Mouse (Mus musculus): ENCODE data around the gene Tnk1. TPM values are rescaled to one million over a fixed set of nuclear protein-coding genes. Genes with fewer than 3 reads are reported as not detected.

Gene Tnk1
- polyA plus RNA-seq, 1 experiment from 2014 or later, result 11.7 TPM

DNA sequence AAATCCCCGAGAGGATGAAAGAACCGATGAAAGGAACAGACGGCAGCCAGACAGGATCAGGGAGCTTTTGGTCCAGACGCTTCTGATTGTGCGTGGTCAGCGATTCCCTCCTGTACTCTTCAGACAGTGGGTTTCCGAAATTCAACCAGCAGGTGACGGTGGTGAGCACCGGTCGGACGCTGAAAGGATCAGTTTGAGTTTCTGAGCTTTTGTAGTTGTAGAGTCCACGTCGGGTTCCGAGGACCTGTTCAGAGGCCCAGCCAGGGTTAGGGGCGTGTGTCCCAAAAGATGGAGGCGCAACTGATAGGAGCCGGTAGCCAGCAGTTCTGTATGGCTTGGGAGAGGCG is 21.9 kb upstream of the Tnk1 start:
- WGBS, result under 1% methylated on average over 18 of the region's 18 CpGs
- H3K4me1 ChIP-seq (replicated peaks; ENCODE audit: control insufficient read depth, insufficient read depth, low read length), result peaks cover 5% of the 10 kb centered on the region; the same call in 1 of the 2 replicates
- H3K9me3 ChIP-seq (ENCODE audit: control insufficient read depth), result no peaks in the 10 kb centered on the region
- peak overlapping the region; percentile 51 for H3K9ac ChIP-seq (ENCODE audit: low read depth, low read length)
- no peaks in the 10 kb centered on the region for H3K27me3 ChIP-seq (replicated peaks; ENCODE audit: control insufficient read depth, insufficient read depth, low read length)
- H3K36me3 ChIP-seq (ENCODE audit: control insufficient read depth, insufficient read depth), result no peaks in the 10 kb centered on the region
- peak overlapping the region; percentile 62 for H3K4me3 ChIP-seq (ENCODE audit: low read depth, low read length)
- peak; percentile 54 for ATAC-seq
- peak overlapping the region; percentile 87 for H3K4me2 ChIP-seq (replicated peaks; ENCODE audit: low read depth)
- TF ChIP-seq CTCF (IDR thresholded peaks at IDR 0.05; ENCODE audit: low read depth), result peak; percentile 89
- H3K27ac ChIP-seq (ENCODE audit: low read depth, low read length), result peak overlapping the region; percentile 76

GRCm38 (mm10) chr11:69879711-69880110 is 21.2 kb upstream of the Tnk1 start:
- Histone ChIP-seq H3K4me2 (replicated peaks; ENCODE audit: low read depth) (peak overlapping the region; percentile 87), H3K9me3 (ENCODE audit: control insufficient read depth) (no peaks in the 10 kb centered on the region), H3K9ac (ENCODE audit: low read depth, low read length) (peak overlapping the region; percentile 51), H3K4me3 (ENCODE audit: low read depth, low read length) (peak overlapping the region; percentile 62), H3K27me3 (replicated peaks; ENCODE audit: control insufficient read depth, insufficient read depth, low read length) (no peaks in the 10 kb centered on the region), H3K4me1 (replicated peaks; ENCODE audit: control insufficient read depth, insufficient read depth, low read length) (peaks cover 5% of the 10 kb centered on the region; the same call in 1 of the 2 replicates), H3K36me3 (ENCODE audit: control insufficient read depth, insufficient read depth) (no peaks in the 10 kb centered on the region), H3K27ac (ENCODE audit: low read depth, low read length) (no peak overlapping the region)
- WGBS, result 46% methylated on average over 15 of the region's 15 CpGs
- TF ChIP-seq CTCF (IDR thresholded peaks at IDR 0.05; ENCODE audit: low read depth), result no peak
- no peak for ATAC-seq

DNA sequence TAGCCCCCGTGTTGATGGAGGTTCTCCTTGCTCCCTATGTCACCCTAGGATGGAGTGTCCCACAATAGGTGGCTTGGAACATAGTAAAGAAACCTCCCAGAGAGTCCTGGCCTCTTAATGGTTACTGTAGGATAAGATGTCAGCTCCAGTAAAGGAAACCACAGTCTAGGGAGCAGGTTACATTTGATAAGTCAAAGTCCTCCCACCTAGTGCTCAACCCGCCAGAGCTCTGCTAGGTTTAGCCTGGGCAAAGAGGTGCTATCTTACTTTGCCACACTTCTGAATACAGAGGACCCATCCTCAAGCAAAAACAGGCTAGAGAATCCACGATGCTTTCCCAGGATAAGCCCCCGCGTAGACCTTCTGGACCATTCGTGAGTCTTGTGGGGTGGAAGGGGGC is 20.4 kb upstream of the Tnk1 start:
- Histone ChIP-seq H3K9ac (ENCODE audit: low read depth, low read length) (no peak overlapping the region), H3K27me3 (replicated peaks; ENCODE audit: control insufficient read depth, insufficient read depth, low read length) (no peaks in the 10 kb centered on the region), H3K4me3 (ENCODE audit: low read depth, low read length) (no peak overlapping the region), H3K4me1 (replicated peaks; ENCODE audit: control insufficient read depth, insufficient read depth, low read length) (peaks cover 5% of the 10 kb centered on the region; the same call in 1 of the 2 replicates), H3K27ac (ENCODE audit: low read depth, low read length) (no peak overlapping the region), H3K36me3 (ENCODE audit: control insufficient read depth, insufficient read depth) (no peaks in the 10 kb centered on the region), H3K9me3 (ENCODE audit: control insufficient read depth) (no peaks in the 10 kb centered on the region), H3K4me2 (replicated peaks; ENCODE audit: low read depth) (peak overlapping the region; percentile 87)
- 80% methylated on average over 6 of the region's 6 CpGs for WGBS
- no peak for TF ChIP-seq CTCF (IDR thresholded peaks at IDR 0.05; ENCODE audit: low read depth)
- no peak for ATAC-seq

DNA sequence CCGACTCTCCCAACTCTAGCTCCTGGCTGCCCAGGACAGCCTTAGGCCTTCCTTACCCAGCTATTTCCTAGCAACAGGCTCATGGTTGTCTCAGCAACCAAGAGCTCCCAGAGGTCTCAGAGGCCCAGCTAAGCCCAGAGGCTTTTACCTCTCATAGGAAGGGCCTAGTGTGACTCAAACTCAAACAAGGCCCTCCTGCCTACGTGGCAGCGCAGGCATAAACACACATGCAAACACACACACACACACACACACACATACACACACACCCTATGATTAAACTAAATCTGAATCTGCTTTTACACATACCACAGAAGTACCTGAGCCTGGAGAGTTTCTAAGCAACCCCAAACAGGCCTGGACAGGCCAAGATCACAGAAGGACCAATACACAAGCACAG is 19.9 kb upstream of the Tnk1 start:
- no peaks in the 10 kb centered on the region for H3K27me3 ChIP-seq (replicated peaks; ENCODE audit: control insufficient read depth, insufficient read depth, low read length)
- no peaks in the 10 kb centered on the region for H3K36me3 ChIP-seq (ENCODE audit: control insufficient read depth, insufficient read depth)
- no peak overlapping the region for H3K4me2 ChIP-seq (replicated peaks; ENCODE audit: low read depth)
- H3K4me1 ChIP-seq (replicated peaks; ENCODE audit: control insufficient read depth, insufficient read depth, low read length), result peaks cover 5% of the 10 kb centered on the region; the same call in 1 of the 2 replicates
- no peak overlapping the region for H3K9ac ChIP-seq (ENCODE audit: low read depth, low read length)
- no peaks in the 10 kb centered on the region for H3K9me3 ChIP-seq (ENCODE audit: control insufficient read depth)
- ATAC-seq, result no peak
- 81% methylated on average over 3 of the region's 3 CpGs for WGBS
- H3K4me3 ChIP-seq (ENCODE audit: low read depth, low read length), result no peak overlapping the region
- no peak for TF ChIP-seq CTCF (IDR thresholded peaks at IDR 0.05; ENCODE audit: low read depth)
- H3K27ac ChIP-seq (ENCODE audit: low read depth, low read length), result no peak overlapping the region

DNA sequence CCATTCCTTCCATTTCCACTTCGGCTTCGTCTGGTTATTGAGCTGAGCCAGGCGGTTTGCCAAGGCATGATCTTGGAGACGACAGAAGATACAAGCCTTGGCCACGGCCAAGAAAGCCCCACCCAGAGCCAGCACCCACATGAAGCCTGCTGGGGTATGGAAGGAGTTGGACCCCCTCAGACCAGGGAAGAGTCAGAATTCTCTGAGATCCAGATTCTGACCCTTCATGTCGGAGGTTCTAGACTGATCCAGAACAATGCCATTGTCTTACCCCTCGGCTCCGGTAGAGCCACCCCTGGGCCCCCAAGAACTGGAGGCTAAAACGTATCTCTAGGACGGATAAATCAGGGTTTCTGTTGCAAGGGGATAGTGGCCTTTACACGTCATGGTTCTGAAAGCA is 19.3 kb upstream of the Tnk1 start, which contains the start of gene Tmem95:
Gene Tmem95 (minus strand): TSS at position 141 of the 400 bp plus-strand sequence.
- Histone ChIP-seq H3K4me3 (ENCODE audit: low read depth, low read length) (no peak within 1 kb of the TSS), H3K27ac (ENCODE audit: low read depth, low read length) (no peak within 1 kb of the TSS; the same call in 1 of the 2 replicates), H3K27me3 (replicated peaks; ENCODE audit: control insufficient read depth, insufficient read depth, low read length) (no peaks in the 10 kb centered on the region), H3K4me2 (replicated peaks; ENCODE audit: low read depth) (peak within 1 kb of the TSS; percentile 87), H3K9ac (ENCODE audit: low read depth, low read length) (no peak within 1 kb of the TSS; the same call in 1 of the 2 replicates), H3K9me3 (ENCODE audit: control insufficient read depth) (no peaks in the 10 kb centered on the region), H3K36me3 (ENCODE audit: control insufficient read depth, insufficient read depth) (no peaks in the 10 kb centered on the region), H3K4me1 (replicated peaks; ENCODE audit: control insufficient read depth, insufficient read depth, low read length) (peaks cover 5% of the 10 kb centered on the region; the same call in 1 of the 2 replicates)
- TF ChIP-seq CTCF (IDR thresholded peaks at IDR 0.05; ENCODE audit: low read depth), result no peak
- no peak for ATAC-seq
- 91% methylated on average over 11 of the region's 11 CpGs for WGBS

GRCm38 (mm10) chr11:69876867-69877266 is 18.3 kb upstream of the Tnk1 start:
- Histone ChIP-seq H3K4me3 (ENCODE audit: low read depth, low read length) (no peak overlapping the region), H3K9ac (ENCODE audit: low read depth, low read length) (no peak overlapping the region; the same call in 1 of the 2 replicates), H3K27ac (ENCODE audit: low read depth, low read length) (no peak overlapping the region; the same call in 1 of the 2 replicates), H3K9me3 (ENCODE audit: control insufficient read depth) (no peaks in the 10 kb centered on the region), H3K4me2 (replicated peaks; ENCODE audit: low read depth) (peak overlapping the region; percentile 35), H3K27me3 (replicated peaks; ENCODE audit: control insufficient read depth, insufficient read depth, low read length) (no peaks in the 10 kb centered on the region), H3K36me3 (ENCODE audit: control insufficient read depth, insufficient read depth) (no peaks in the 10 kb centered on the region), H3K4me1 (replicated peaks; ENCODE audit: control insufficient read depth, insufficient read depth, low read length) (peaks cover 5% of the 10 kb centered on the region; the same call in 1 of the 2 replicates)
- peak; percentile 95 for TF ChIP-seq CTCF (IDR thresholded peaks at IDR 0.05; ENCODE audit: low read depth)
- WGBS, result 3% methylated on average over 12 of the region's 12 CpGs
- peak; percentile 39 for ATAC-seq
